Mouse (Mus musculus) myocyte (in vitro differentiated cells): ENCODE results near the gene Adamts12.

Experiments used
- MAX ChIP-seq: IDR thresholded peaks from one replicate; pipeline ENCODE4 v1.6.1; 2011; ENCODE audit warnings: low read depth, mild to moderate bottlenecking, control low read depth
- POLR2A ChIP-seq: IDR thresholded peaks from one replicate; pipeline ENCODE4 v1.6.1; 2011; ENCODE audit warnings: low read depth, mild to moderate bottlenecking, control low read depth, moderate library complexity; ENCODE audit not compliant: insufficient read length
- POLR2AphosphoS2 ChIP-seq: IDR thresholded peaks from one replicate; pipeline ENCODE4 v1.6.1; 2011; ENCODE audit warnings: low read depth, control low read depth; ENCODE audit not compliant: insufficient read length
- SRF ChIP-seq: IDR thresholded peaks from one replicate; pipeline ENCODE4 v1.6.1; 2011; ENCODE audit warnings: low read depth; ENCODE audit not compliant: control insufficient read depth, insufficient read length
- USF1 ChIP-seq: IDR thresholded peaks from one replicate; pipeline ENCODE4 v1.6.1; 2011; ENCODE audit warnings: low read depth, mild to moderate bottlenecking, control low read depth, moderate library complexity

DNA sequence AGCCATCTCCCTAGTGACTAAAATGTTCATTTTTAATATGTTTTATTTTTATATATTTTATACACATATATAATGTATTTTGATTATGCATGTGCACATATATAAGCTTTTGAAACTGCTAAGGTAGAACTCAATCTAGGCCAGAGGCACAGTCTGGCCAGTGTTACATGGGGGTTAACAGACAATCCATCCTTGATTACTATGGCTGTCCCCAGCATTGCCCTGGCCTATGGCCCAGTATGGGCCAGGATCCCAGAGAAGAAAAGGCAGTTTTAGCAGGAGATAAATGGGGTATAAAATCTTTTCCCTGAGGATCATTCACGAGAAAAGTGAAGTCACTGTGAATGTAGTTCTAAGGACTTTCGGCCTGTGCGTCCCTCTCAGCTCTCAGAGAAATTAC is 223.2 kb downstream of the Adamts12 start:
- TF ChIP-seq POLR2AphosphoS2 (no peak), POLR2A (no peak), MAX (no peak), SRF (no peak), USF1 (no peak)
